Mouse (Mus musculus) intestine, embryonic 14.5 days (tissue): ENCODE results near the gene Myoz1. TPM values are rescaled to one million over a fixed set of nuclear protein-coding genes. Genes with fewer than 3 reads are reported as not detected.
A peak's percentile ranks its signal among the peaks of the same experiment; 100 is the strongest.

Experiments
- ATAC-seq: fragments of 200-750 bp; cut with Nextera tagmentation; replicated peaks from 2 replicates; pipeline ENCODE4 v1.8.0; 2017; ENCODE audit warnings: low read depth, moderate number of reproducible peaks, moderate TSS enrichment, moderate library complexity; ENCODE audit not compliant: low FRiP score, low TSS enrichment
- DNase-seq: peaks from one replicate; pipeline ENCODE4 v3.0.0-alpha.2; 2018; ENCODE audit warnings: low spot score
- H3K27ac ChIP-seq: fragments of 300-500 bp; sonication (generic); 2 replicates; pipeline ENCODE4 v1.5.1; 2014; ENCODE audit warnings: low read depth, mild to moderate bottlenecking, control low read depth
- H3K27me3 ChIP-seq: fragments of 300-500 bp; sonication (generic); replicated peaks from 2 replicates; pipeline ENCODE4 v1.6.1; 2014; ENCODE audit warnings: low read length, control low read depth; ENCODE audit not compliant: control insufficient read depth, insufficient read depth
- H3K36me3 ChIP-seq: fragments of 300-500 bp; sonication (generic); 2 replicates; pipeline ENCODE4 v1.6.1; 2014; ENCODE audit warnings: low read length, control low read depth; ENCODE audit not compliant: control insufficient read depth, insufficient read depth
- H3K4me1 ChIP-seq: fragments of 300-500 bp; sonication (generic); replicated peaks from 2 replicates; pipeline ENCODE4 v1.6.1; 2014; ENCODE audit warnings: low read length, control low read depth, mixed read lengths; ENCODE audit not compliant: control insufficient read depth, insufficient read depth
- H3K4me2 ChIP-seq: fragments of 300-500 bp; sonication (generic); 2 replicates; pipeline ENCODE4 v1.6.1; 2014; ENCODE audit warnings: low read length
- H3K4me3 ChIP-seq: fragments of 300-500 bp; sonication (generic); 2 replicates; pipeline ENCODE4 v1.5.1; 2014; ENCODE audit warnings: low read depth, low read length, control low read depth, mixed read lengths
- H3K9ac ChIP-seq: fragments of 300-500 bp; sonication (generic); 2 replicates; pipeline ENCODE4 v1.6.1; 2014; ENCODE audit warnings: mild to moderate bottlenecking, low read length
- H3K9me3 ChIP-seq: fragments of 300-500 bp; sonication (generic); 2 replicates; pipeline ENCODE4 v1.6.1; 2016; ENCODE audit warnings: low read length, control low read depth; ENCODE audit not compliant: control insufficient read depth
- WGBS: fragments of 180-500 bp; shearing (Covaris S2); extraction: QIAGEN DNeasy Blood & Tissue Kit; methylation state at CpG from one replicate; pipeline ENCODE4 v1.1.7; 2014; 5-methylcytosine and 5-hydroxymethylcytosine counted together
- polyA plus RNA-seq: library from polyadenylated mRNA; unstranded; fragments of >200 nt; fragmentation: Nextera tagmentation; extraction: Ambion mirVana; gene quantifications from 2 replicates; pipeline ENCODE4 v1.2.1, GENCODE M21; 2014

The Myoz1 gene
- polyA plus RNA-seq, 1 experiment from 2014 or later, result not detected

DNA sequence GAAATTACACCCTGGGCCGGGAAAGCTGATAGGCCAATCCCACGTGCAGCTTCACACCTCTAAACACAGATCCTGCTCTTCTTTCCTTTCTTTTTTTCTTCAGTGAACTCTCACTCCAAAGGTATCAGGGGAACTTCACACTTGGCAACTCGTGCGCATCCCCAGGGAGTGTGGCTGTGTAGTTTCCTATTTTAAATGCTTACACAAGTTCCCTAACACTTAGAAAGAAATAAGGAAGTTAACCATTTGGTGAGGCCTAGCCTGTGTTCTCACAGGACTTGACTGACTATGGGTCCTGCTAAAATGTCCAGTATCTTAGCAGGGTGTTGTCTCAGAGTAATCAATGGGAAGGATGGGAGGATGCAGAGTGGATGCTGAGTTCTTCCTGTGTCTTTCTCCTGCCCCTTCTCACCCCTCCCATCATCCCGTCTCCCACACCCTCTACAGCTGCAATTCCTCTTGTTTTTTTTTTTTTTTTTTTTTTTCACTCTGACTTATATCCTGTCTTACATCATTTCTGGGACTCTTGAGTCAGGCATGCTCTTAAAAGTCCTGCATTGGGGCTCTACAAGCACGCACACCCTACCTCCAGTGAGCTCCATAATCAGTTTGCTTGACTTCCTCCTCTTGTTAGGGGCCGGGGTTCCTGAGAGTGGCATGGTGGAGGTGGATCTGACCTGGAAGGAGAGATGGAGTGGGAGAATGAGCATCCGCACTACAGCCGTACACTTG is 1.5 kb downstream of the Myoz1 start:
- H3K27ac ChIP-seq, result no peak overlapping the region
- H3K27me3 ChIP-seq, result no peaks in the 10 kb centered on the region
- no peak overlapping the region for H3K9ac ChIP-seq
- no peaks in the 10 kb centered on the region for H3K9me3 ChIP-seq
- no peaks in the 10 kb centered on the region for H3K36me3 ChIP-seq
- H3K4me3 ChIP-seq, result no peak overlapping the region
- H3K4me2 ChIP-seq, result no peak overlapping the region
- no peaks in the 10 kb centered on the region for H3K4me1 ChIP-seq
- no peak for DNase-seq
- 67% methylated on average over 9 of the region's 9 CpGs for WGBS
- ATAC-seq, result no peak

DNA sequence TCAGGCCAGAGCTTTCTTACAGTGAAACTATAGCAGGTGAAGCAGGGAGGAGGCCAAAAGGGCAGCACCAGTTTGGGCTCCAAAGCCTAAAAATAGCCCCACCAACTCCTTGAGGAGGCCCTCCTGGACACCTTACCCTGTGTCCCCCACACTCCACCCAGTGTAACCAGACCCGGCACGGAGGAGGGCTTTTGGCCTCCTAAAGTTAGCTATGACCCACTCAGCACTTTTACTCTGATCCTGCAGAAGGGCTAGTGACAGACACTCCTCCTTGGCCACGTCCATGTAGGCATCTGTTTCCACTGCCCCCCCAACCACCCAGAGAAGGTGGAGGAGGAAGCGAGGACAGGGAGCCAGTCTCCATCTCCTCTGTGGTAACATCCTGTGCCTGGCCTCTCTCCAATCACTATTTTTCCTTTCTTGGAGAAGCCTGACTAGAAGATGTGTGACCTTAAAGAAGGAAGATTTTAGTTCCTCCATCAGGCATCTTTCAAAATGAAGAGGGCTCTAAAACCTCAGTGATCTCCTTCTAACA is 4.6 kb downstream of the Myoz1 start:
- H3K9me3 ChIP-seq, result no peaks in the 10 kb centered on the region
- DNase-seq (no peak), ATAC-seq (no peak)
- H3K27me3 ChIP-seq, result no peaks in the 10 kb centered on the region
- no peak overlapping the region for H3K4me3 ChIP-seq
- H3K27ac ChIP-seq, result no peak overlapping the region
- 61% methylated on average over 4 of the region's 4 CpGs for WGBS
- no peaks in the 10 kb centered on the region for H3K4me1 ChIP-seq
- H3K36me3 ChIP-seq, result no peaks in the 10 kb centered on the region
- H3K4me2 ChIP-seq, result no peak overlapping the region
- no peak overlapping the region for H3K9ac ChIP-seq

DNA sequence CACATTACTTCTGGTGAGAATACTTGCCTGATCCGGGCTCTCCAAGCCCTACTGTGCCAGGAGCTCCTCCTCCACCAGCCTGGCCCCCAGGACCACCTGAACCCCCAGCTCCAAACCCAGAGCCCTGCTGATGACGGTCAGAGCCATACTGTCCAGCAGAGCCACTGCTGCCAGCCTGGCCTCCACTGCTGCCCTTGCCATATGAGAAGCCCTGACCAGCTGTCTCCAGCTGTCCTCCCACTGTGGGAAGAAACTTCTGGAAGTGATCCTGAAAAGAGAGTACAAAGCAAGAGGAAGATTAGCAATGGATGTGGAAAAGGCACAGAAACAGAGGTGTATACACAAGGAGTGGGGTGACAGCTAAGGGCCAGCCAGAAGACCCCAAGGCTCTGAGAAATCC is 5.3 kb downstream of the Myoz1 start:
- ATAC-seq (no peak), DNase-seq (no peak)
- Histone ChIP-seq H3K9ac (no peak overlapping the region), H3K27ac (no peak overlapping the region), H3K9me3 (no peaks in the 10 kb centered on the region), H3K4me1 (no peaks in the 10 kb centered on the region), H3K4me3 (no peak overlapping the region), H3K36me3 (no peaks in the 10 kb centered on the region), H3K27me3 (no peaks in the 10 kb centered on the region), H3K4me2 (no peak overlapping the region)
- 70% methylated on average over 2 of the region's 2 CpGs for WGBS

DNA sequence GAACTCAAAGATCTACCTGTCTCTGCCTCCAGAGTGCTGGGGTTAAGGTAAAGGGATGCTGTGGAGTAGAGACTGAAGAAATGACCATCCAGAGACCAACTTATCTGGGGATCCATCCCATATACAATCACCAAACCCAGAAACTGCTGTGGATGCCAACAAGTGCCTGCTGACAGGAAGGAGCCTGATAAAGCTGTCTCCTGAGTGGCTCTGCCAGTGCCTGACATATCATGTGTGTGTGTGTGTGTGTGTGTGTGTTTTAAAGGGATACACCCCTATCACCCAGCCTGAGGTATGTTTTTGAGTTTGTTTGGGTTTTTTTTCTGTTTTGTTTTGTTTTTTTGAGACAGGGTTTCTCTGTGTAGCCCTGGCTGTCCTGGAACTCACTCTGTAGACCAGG is 10.0 kb downstream of the Myoz1 start:
- H3K4me2 ChIP-seq, result no peak overlapping the region
- no peak overlapping the region for H3K9ac ChIP-seq
- no peak for DNase-seq
- no peaks in the 10 kb centered on the region for H3K27me3 ChIP-seq
- ATAC-seq, result no peak
- H3K4me3 ChIP-seq, result no peak overlapping the region
- no peak overlapping the region for H3K27ac ChIP-seq
- no peaks in the 10 kb centered on the region for H3K36me3 ChIP-seq
- peaks cover 9% of the 10 kb centered on the region for H3K4me1 ChIP-seq
- H3K9me3 ChIP-seq, result no peaks in the 10 kb centered on the region

DNA sequence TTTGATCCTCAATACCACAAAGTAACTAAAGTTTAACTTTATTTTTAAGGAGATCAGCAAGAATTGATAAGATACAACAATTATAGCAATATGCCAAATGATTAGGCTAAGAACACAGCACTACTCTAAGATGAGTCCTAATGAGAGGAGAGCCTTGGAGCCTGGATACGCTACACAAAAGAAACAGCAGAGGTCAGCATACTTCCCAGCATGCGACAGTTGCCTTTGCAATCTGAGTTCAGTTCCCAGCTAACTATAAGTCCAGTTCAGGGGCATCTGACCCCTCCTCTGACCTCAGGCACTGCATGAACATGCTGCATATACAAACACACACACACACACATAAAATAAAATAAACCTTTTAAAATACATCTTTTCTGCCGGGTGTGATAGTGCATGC is 10.8 kb downstream of the Myoz1 start:
- no peak for ATAC-seq
- Histone ChIP-seq H3K4me1 (peaks cover 9% of the 10 kb centered on the region), H3K4me2 (no peak overlapping the region), H3K27me3 (no peaks in the 10 kb centered on the region), H3K9ac (no peak overlapping the region), H3K36me3 (no peaks in the 10 kb centered on the region), H3K27ac (no peak overlapping the region), H3K9me3 (no peaks in the 10 kb centered on the region), H3K4me3 (no peak overlapping the region)
- no peak for DNase-seq
- WGBS, result 44% methylated on average over 3 of the region's 3 CpGs

DNA sequence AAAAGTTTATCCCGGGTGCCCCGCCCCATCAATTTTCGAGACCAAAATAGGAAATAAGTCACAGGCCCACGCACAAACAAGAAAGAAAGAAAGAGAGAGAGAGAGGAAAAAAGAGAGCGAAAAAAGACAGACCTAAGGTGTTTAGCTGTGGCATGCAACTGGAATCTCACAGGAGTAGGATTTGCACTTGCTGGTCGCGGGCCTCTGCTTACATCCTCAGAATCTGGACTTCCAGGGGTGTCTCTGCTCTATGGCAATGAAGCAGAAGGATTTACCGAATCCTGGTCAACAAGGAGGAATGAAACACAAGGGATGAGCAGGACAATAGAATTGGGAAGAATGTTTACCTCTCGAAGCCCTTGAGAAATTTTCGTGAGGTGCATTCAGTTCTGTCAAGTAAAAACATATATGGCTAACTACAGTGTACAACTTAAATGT is 14.9 kb downstream of the Myoz1 start:
- Histone ChIP-seq H3K4me3 (peak overlapping the region; percentile 90), H3K9ac (peak overlapping the region; percentile 91), H3K36me3 (no peaks in the 10 kb centered on the region), H3K27ac (peak overlapping the region; percentile 97), H3K9me3 (no peaks in the 10 kb centered on the region), H3K4me2 (peak overlapping the region; percentile 89), H3K27me3 (no peaks in the 10 kb centered on the region), H3K4me1 (peaks cover 12% of the 10 kb centered on the region)
- DNase-seq (no peak), ATAC-seq (no peak)
- WGBS, result 12% methylated on average over 10 of the region's 10 CpGs

DNA sequence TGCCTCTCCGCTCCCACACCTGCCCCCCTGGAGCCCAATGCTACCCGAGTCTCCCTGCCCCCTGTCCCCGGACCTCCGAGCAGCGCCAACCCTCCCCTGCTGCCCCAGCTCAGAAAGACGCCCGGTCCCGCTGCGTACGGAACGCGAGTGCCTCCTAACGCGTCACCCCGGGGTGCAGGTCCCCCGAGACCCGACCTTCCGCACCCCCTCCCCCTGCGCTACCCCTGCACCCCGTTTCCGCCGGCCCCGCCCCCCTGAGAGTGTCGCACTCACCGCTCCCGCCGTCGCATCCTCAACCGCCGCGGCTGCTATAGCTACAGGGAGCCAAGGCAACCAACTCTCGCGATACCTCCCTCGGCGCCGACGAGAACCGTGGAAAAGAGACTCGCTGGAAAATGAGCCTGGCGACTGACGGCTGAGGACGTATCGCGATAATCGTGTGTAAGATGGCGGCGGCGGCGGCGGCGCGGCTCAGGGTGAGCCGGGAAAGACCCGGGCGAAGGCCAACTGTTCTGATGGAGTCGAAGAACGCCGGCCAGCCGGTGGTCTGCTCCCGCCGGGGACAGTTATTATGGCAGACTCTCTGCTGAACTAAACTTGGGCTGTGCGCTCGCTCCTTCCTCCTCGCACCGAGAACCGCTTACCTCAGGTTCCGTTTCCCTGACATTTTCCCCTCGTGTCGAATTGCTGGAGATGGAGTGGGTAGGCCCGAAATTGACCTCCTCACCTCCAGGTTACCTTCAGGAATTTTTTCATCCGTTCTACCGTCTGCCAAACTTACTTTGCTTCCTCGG is 15.5 kb downstream of the Myoz1 start, which contains the start of gene Usp54:
Gene Usp54, minus strand, starts transcription at position 420 of the 794 bp plus-strand sequence.
- Histone ChIP-seq H3K4me1 (peaks cover 12% of the 10 kb centered on the region), H3K4me2 (peak within 1 kb of the TSS; percentile 89), H3K4me3 (peak within 1 kb of the TSS; percentile 90), H3K9me3 (no peaks in the 10 kb centered on the region), H3K27ac (peak within 1 kb of the TSS; percentile 97), H3K9ac (peak within 1 kb of the TSS; percentile 91), H3K36me3 (no peaks in the 10 kb centered on the region), H3K27me3 (no peaks in the 10 kb centered on the region)
- DNase-seq (peak; percentile 99), ATAC-seq (peak; percentile 96)
- under 1% methylated on average over 73 of the region's 73 CpGs for WGBS

DNA sequence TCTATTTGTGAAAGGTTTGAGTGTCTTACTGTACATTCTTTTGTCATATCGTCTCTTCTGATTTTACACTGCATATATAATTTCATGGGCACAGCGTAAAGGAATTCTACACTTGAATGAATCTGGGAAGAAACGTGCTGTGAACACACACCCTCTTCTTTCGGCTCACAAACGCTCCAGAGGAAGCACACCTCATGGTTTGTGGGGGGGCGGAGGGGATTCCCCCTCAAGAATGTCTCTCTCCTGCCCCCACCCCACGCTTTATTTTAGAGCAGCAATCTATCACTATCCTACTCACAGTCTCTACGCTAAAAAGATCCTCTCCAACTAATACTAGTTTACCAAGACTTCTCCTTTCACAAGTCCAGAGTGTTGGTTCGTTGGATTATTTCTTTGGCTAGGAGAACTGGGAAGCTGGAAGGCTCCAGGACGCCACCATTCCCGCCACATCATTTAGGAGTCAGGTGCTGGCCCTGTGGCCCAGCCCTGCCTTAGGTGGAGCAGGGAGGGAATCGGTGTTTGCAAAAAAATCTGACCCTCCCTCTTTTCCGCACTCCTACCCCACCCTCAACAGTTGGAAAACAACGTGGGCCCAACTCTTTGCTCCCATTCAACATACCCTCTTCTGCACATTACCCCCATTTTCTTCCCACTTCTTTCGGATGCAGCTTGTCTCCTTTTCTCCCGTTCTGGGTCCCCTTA is 16.3 kb downstream of the Myoz1 start:
- peaks cover 12% of the 10 kb centered on the region for H3K4me1 ChIP-seq
- H3K9ac ChIP-seq, result peak overlapping the region; percentile 91
- peak overlapping the region; percentile 90 for H3K4me3 ChIP-seq
- DNase-seq (peak; percentile 56), ATAC-seq (peak; percentile 62)
- 4% methylated on average over 16 of the region's 16 CpGs for WGBS
- H3K9me3 ChIP-seq, result no peaks in the 10 kb centered on the region
- H3K27me3 ChIP-seq, result no peaks in the 10 kb centered on the region
- no peaks in the 10 kb centered on the region for H3K36me3 ChIP-seq
- peak overlapping the region; percentile 97 for H3K27ac ChIP-seq
- H3K4me2 ChIP-seq, result peak overlapping the region; percentile 89
